Mouse (Mus musculus) embryonic facial prominence, embryonic 13.5 days (tissue): ENCODE data around the gene H2afj. TPM values are rescaled to one million over a fixed set of nuclear protein-coding genes. Genes with fewer than 3 reads are reported as not detected.

Experiments used
- ATAC-seq: fragments of 200-750 bp; cut with Nextera tagmentation; 2 replicates; pipeline ENCODE4 v1.8.0; 2017; ENCODE audit warnings: low read depth; ENCODE audit not compliant: insufficient number of reproducible peaks, insufficient read depth, low FRiP score, low TSS enrichment
- H3K27ac ChIP-seq: fragments of 300-500 bp; sonication (generic); 2 replicates; pipeline ENCODE4 v1.5.1; 2015; ENCODE audit warnings: moderate library complexity, mild to moderate bottlenecking, inconsistent platforms
- H3K27me3 ChIP-seq: fragments of 300-500 bp; sonication (generic); 2 replicates; pipeline ENCODE4 v1.6.1; 2015; ENCODE audit warnings: mild to moderate bottlenecking, inconsistent platforms
- H3K36me3 ChIP-seq: fragments of 300-500 bp; sonication (generic); 2 replicates; pipeline ENCODE4 v1.6.1; 2015; ENCODE audit warnings: mild to moderate bottlenecking, inconsistent platforms
- H3K4me1 ChIP-seq: fragments of 300-500 bp; sonication (generic); 2 replicates; pipeline ENCODE4 v1.6.1; 2015; ENCODE audit warnings: inconsistent platforms
- H3K4me2 ChIP-seq: fragments of 300-500 bp; sonication (generic); 2 replicates; pipeline ENCODE4 v1.6.1; 2015; ENCODE audit warnings: moderate library complexity, mild to moderate bottlenecking, inconsistent platforms
- H3K4me3 ChIP-seq: fragments of 300-500 bp; sonication (generic); 2 replicates; pipeline ENCODE4 v1.5.1; 2015; ENCODE audit warnings: mild to moderate bottlenecking, inconsistent platforms
- H3K9ac ChIP-seq: fragments of 300-500 bp; sonication (generic); 2 replicates; pipeline ENCODE4 v1.6.1; 2015; ENCODE audit warnings: mild to moderate bottlenecking, inconsistent platforms
- H3K9me3 ChIP-seq: fragments of 300-500 bp; sonication (generic); 2 replicates; pipeline ENCODE4 v1.6.1; 2016; ENCODE audit warnings: inconsistent platforms
- WGBS: fragments of 180-500 bp; shearing (Covaris S2); methylation state at CpG from one replicate; pipeline ENCODE4 v1.1.7; 2015; ENCODE audit warnings: mixed read lengths; 5-methylcytosine and 5-hydroxymethylcytosine counted together
- polyA plus RNA-seq: library from polyadenylated mRNA; unstranded; fragments of >200 nt; fragmentation: Nextera tagmentation; extraction: Ambion mirVana; gene quantifications from 2 replicates; pipeline ENCODE4 v1.2.1, GENCODE M21; 2015

Gene H2afj
- polyA plus RNA-seq, 1 experiment from 2014 or later = 120 TPM

- H3K36me3 ChIP-seq = peaks cover 10% of the 10 kb centered on the region
- H3K9ac ChIP-seq = peak overlapping the region; percentile 62
- peaks cover 27% of the 10 kb centered on the region for H3K4me1 ChIP-seq
- peak overlapping the region; percentile 84 for H3K27ac ChIP-seq
- 40% methylated on average over 18 of the region's 18 CpGs for WGBS
- H3K4me2 ChIP-seq = peak overlapping the region; percentile 96
- H3K4me3 ChIP-seq = peak overlapping the region; percentile 87
- no peaks in the 10 kb centered on the region for H3K27me3 ChIP-seq
- no peak; the same call in 1 of the 2 replicates for ATAC-seq
- no peaks in the 10 kb centered on the region for H3K9me3 ChIP-seq
Measured at GRCm38 (mm10) chr6:136807395-136808013, 540 bp upstream of the H2afj start.

GRCm38 (mm10) chr6:136808631-136809046 is 595 bp downstream of the H2afj start:
- WGBS = under 1% methylated on average over 28 of the region's 28 CpGs
- Histone ChIP-seq H3K27me3 (no peaks in the 10 kb centered on the region), H3K9ac (peak overlapping the region; percentile 80), H3K4me2 (peak overlapping the region; percentile 96), H3K36me3 (peaks cover 19% of the 10 kb centered on the region), H3K9me3 (no peaks in the 10 kb centered on the region), H3K27ac (peak overlapping the region; percentile 39; the same call in 1 of the 2 replicates), H3K4me1 (peaks cover 19% of the 10 kb centered on the region), H3K4me3 (peak overlapping the region; percentile 87)
- 0 out of 2 replicates have a peak, but pooled peaks have one; percentile 22 for ATAC-seq

GRCm38 (mm10) chr6:136809077-136809476 is 1.0 kb downstream of the H2afj start:
- H3K27me3 ChIP-seq = no peaks in the 10 kb centered on the region
- H3K9me3 ChIP-seq = no peaks in the 10 kb centered on the region
- no peak for ATAC-seq
- 30% methylated on average over 14 of the region's 14 CpGs for WGBS
- H3K27ac ChIP-seq = no peak overlapping the region
- H3K4me1 ChIP-seq = peaks cover 19% of the 10 kb centered on the region
- peak overlapping the region; percentile 80 for H3K9ac ChIP-seq
- peak overlapping the region; percentile 87 for H3K4me3 ChIP-seq
- peak overlapping the region; percentile 96 for H3K4me2 ChIP-seq
- peaks cover 24% of the 10 kb centered on the region for H3K36me3 ChIP-seq

- no peaks in the 10 kb centered on the region for H3K9me3 ChIP-seq
- peaks cover 19% of the 10 kb centered on the region for H3K4me1 ChIP-seq
- 67% methylated on average over 13 of the region's 13 CpGs for WGBS
- peak overlapping the region; percentile 87 for H3K4me3 ChIP-seq
- H3K9ac ChIP-seq = peak overlapping the region; percentile 80
- no peaks in the 10 kb centered on the region for H3K27me3 ChIP-seq
- peaks cover 29% of the 10 kb centered on the region for H3K36me3 ChIP-seq
- H3K4me2 ChIP-seq = peak overlapping the region; percentile 96
- ATAC-seq = no peak
- H3K27ac ChIP-seq = no peak overlapping the region
Measured at GRCm38 (mm10) chr6:136809673-136810072, 1.6 kb downstream of the H2afj start.

- no peak overlapping the region for H3K4me2 ChIP-seq
- 88% methylated on average over 10 of the region's 10 CpGs for WGBS
- H3K36me3 ChIP-seq = peaks cover 42% of the 10 kb centered on the region
- H3K9ac ChIP-seq = no peak overlapping the region
- H3K9me3 ChIP-seq = no peaks in the 10 kb centered on the region
- H3K27ac ChIP-seq = no peak overlapping the region
- ATAC-seq = no peak
- H3K4me1 ChIP-seq = peaks cover 19% of the 10 kb centered on the region
- no peak overlapping the region for H3K4me3 ChIP-seq
- H3K27me3 ChIP-seq = no peaks in the 10 kb centered on the region
Measured at GRCm38 (mm10) chr6:136811196-136811595, 3.2 kb downstream of the H2afj start.

GRCm38 (mm10) chr6:136813117-136813516 is 5.1 kb downstream of the H2afj start:
- Histone ChIP-seq H3K4me3 (no peak overlapping the region), H3K27ac (no peak overlapping the region), H3K27me3 (no peaks in the 10 kb centered on the region), H3K36me3 (peaks cover 61% of the 10 kb centered on the region), H3K4me1 (peaks cover 12% of the 10 kb centered on the region), H3K9ac (no peak overlapping the region), H3K4me2 (no peak overlapping the region), H3K9me3 (no peaks in the 10 kb centered on the region)
- WGBS = 40% methylated on average over 4 of the region's 4 CpGs
- ATAC-seq = no peak

- no peak overlapping the region for H3K9ac ChIP-seq
- 94% methylated on average over 7 of the region's 7 CpGs for WGBS
- no peaks in the 10 kb centered on the region for H3K4me1 ChIP-seq
- no peak overlapping the region for H3K4me3 ChIP-seq
- no peaks in the 10 kb centered on the region for H3K9me3 ChIP-seq
- no peak overlapping the region for H3K4me2 ChIP-seq
- no peak overlapping the region for H3K27ac ChIP-seq
- ATAC-seq = no peak
- no peaks in the 10 kb centered on the region for H3K27me3 ChIP-seq
- peaks cover 82% of the 10 kb centered on the region for H3K36me3 ChIP-seq
Measured at GRCm38 (mm10) chr6:136815381-136815780, 7.3 kb downstream of the H2afj start.

- H3K9ac ChIP-seq = no peak overlapping the region
- no peak overlapping the region for H3K27ac ChIP-seq
- H3K4me2 ChIP-seq = no peak overlapping the region
- no peaks in the 10 kb centered on the region for H3K27me3 ChIP-seq
- ATAC-seq = no peak
- 90% methylated on average over 21 of the region's 21 CpGs for WGBS
- H3K9me3 ChIP-seq = no peaks in the 10 kb centered on the region
- no peaks in the 10 kb centered on the region for H3K4me1 ChIP-seq
- peaks cover 93% of the 10 kb centered on the region for H3K36me3 ChIP-seq
- H3K4me3 ChIP-seq = no peak overlapping the region
Measured at GRCm38 (mm10) chr6:136816826-136817225, 8.8 kb downstream of the H2afj start.

GRCm38 (mm10) chr6:136817549-136817948 is 9.5 kb downstream of the H2afj start:
- Histone ChIP-seq H3K4me3 (no peak overlapping the region), H3K9ac (no peak overlapping the region; the same call in 1 of the 2 replicates), H3K4me1 (no peaks in the 10 kb centered on the region), H3K4me2 (no peak overlapping the region), H3K9me3 (no peaks in the 10 kb centered on the region), H3K27me3 (no peaks in the 10 kb centered on the region), H3K27ac (no peak overlapping the region), H3K36me3 (peaks cover 93% of the 10 kb centered on the region)
- 96% methylated on average over 3 of the region's 3 CpGs for WGBS
- ATAC-seq = no peak

GRCm38 (mm10) chr6:136820381-136820780 is 12.3 kb downstream of the H2afj start:
- Histone ChIP-seq H3K27ac (no peak overlapping the region), H3K36me3 (peaks cover 90% of the 10 kb centered on the region), H3K4me1 (no peaks in the 10 kb centered on the region), H3K4me2 (no peak overlapping the region), H3K27me3 (no peaks in the 10 kb centered on the region), H3K9ac (no peak overlapping the region), H3K4me3 (no peak overlapping the region), H3K9me3 (no peaks in the 10 kb centered on the region)
- no peak for ATAC-seq
- WGBS = 98% methylated on average over 21 of the region's 21 CpGs

- WGBS = 91% methylated on average over 18 of the region's 18 CpGs
- H3K9me3 ChIP-seq = no peaks in the 10 kb centered on the region
- no peak for ATAC-seq
- no peak overlapping the region for H3K9ac ChIP-seq
- no peak overlapping the region for H3K4me2 ChIP-seq
- H3K27me3 ChIP-seq = no peaks in the 10 kb centered on the region
- H3K4me3 ChIP-seq = no peak overlapping the region
- peaks cover 88% of the 10 kb centered on the region for H3K36me3 ChIP-seq
- no peaks in the 10 kb centered on the region for H3K4me1 ChIP-seq
- H3K27ac ChIP-seq = no peak overlapping the region
Measured at GRCm38 (mm10) chr6:136821086-136821485, 13.0 kb downstream of the H2afj start.

GRCm38 (mm10) chr6:136824987-136825386 is 16.9 kb downstream of the H2afj start:
- 91% methylated on average over 8 of the region's 8 CpGs for WGBS
- peaks cover 50% of the 10 kb centered on the region for H3K36me3 ChIP-seq
- no peaks in the 10 kb centered on the region for H3K9me3 ChIP-seq
- no peak overlapping the region for H3K9ac ChIP-seq
- no peak overlapping the region for H3K4me2 ChIP-seq
- peaks cover 7% of the 10 kb centered on the region for H3K4me1 ChIP-seq
- H3K4me3 ChIP-seq = no peak overlapping the region
- ATAC-seq = no peak
- no peak overlapping the region for H3K27ac ChIP-seq
- H3K27me3 ChIP-seq = no peaks in the 10 kb centered on the region
